Mouse (Mus musculus): Measurements from ENCODE around the gene Zfp651.

The Zfp651 gene

GRCm38 (mm10) chr9:121762248-121762647 lies 3.1 kb downstream of the Zfp651 start:
- no peak for DNase-seq (ENCODE audit: low read depth, low spot score)

GRCm38 (mm10) chr9:121762761-121763160 lies 3.6 kb downstream of the Zfp651 start:
- DNase-seq (ENCODE audit: low read depth, low spot score): no peak

DNA sequence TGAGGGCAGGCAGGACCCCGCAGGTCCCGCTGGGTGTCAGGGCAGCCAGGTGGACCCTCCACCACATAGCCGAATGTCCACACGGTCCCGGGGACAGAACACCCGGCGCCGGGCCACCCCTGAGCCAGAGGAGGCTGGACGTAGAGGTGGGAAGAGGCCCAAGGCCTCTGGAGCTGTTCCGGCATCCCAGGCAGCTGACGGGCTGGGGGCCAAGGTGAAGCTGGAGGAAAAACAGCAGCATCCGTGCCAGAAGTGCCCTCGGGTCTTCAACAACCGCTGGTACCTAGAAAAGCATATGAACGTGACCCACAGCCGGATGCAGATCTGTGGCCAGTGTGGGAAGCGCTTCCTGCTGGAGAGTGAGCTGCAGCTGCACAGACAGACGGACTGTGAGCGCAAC lies 4.6 kb downstream of the Zfp651 start:
- DNase-seq (ENCODE audit: low read depth, low spot score): no peak

DNA sequence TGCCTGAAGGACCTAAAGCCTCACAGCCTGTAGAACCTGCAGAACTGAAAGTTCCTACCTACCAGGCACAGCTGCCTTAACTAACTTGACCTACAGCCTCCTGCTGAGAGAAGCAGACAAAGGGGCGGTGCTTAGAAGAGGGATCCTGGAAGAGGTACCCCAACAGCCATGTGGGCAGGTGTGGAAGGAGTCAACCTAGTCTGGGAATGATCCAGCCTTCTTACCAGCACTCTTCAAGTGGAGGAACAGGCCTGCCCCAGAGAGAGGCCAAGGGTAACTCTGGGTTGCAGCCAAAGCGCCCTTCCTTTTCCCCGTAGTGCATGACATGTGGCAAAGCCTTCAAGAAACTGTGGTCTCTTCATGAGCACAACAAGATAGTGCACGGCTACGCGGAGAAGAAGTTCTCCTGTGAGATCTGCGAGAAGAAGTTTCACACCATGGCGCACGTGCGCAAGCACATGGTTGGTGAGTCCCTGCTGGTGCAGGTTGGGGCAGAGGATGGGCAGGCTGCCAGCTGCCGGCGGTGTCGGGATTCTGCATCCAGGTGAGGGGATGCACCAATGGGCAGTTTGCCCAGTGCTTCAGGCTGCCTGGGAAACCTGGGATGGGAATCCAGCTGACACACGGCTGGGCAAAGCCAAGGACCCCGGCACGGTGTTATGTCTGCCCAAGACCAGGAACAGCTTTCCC lies 6.2 kb downstream of the Zfp651 start:
- DNase-seq (ENCODE audit: low read depth, low spot score): no peak

GRCm38 (mm10) chr9:121772412-121772811 lies 13.3 kb downstream of the Zfp651 start:
- DNase-seq (ENCODE audit: low read depth, low spot score): no peak

DNA sequence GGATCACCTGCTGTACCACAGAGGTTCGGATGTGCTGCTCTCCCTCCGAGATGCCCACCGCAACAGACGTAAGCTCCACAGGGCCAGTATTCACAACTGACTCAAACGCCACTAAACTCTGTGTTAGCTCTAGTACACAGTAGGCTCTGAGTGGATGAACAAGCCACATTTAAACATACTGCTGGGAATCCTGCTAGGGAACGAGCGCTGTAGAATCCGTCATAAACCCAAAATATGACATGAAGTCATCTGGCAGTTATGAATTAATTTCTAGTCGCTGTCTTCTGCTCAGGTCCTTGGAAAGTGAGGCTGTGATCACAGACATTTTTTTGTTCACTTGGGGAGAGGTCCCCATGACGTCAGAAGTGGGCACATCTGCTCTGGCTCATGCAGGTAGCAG lies 16.8 kb downstream of the Zfp651 start:
- DNase-seq (ENCODE audit: low read depth, low spot score): no peak

GRCm38 (mm10) chr9:121776511-121776910 lies 17.4 kb downstream of the Zfp651 start:
- no peak for DNase-seq (ENCODE audit: low read depth, low spot score)

GRCm38 (mm10) chr9:121777484-121778065 lies 18.4 kb downstream of the Zfp651 start, which contains the start of gene Klhl40:
TSS of gene Klhl40 (plus strand) at chr9:121777607.
- DNase-seq (ENCODE audit: low read depth, low spot score): no peak

- no peak for DNase-seq (ENCODE audit: low read depth, low spot score)
Measured at GRCm38 (mm10) chr9:121778066-121778624, 19.0 kb downstream of the Zfp651 start.

DNA sequence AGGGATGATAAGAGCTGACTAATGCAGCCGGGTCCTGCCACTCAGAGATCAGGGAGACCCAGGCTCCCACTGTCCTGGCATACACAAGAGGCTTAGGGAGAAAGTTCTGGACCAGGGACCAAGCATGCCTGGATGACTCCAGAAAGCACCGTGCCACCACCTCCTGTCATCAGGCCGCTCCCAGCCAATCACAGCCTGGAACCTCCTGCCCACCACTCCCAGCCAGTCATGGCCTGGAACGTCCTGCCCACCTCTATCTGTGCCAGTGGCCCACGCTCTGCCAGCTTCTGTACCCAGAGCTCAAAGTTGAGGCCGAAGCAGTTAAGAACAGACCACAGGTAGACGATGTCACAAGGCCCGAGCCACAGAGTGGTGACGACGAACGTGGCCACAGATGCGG lies 25.7 kb downstream of the Zfp651 start:
- DNase-seq (ENCODE audit: low read depth, low spot score): no peak

DNA sequence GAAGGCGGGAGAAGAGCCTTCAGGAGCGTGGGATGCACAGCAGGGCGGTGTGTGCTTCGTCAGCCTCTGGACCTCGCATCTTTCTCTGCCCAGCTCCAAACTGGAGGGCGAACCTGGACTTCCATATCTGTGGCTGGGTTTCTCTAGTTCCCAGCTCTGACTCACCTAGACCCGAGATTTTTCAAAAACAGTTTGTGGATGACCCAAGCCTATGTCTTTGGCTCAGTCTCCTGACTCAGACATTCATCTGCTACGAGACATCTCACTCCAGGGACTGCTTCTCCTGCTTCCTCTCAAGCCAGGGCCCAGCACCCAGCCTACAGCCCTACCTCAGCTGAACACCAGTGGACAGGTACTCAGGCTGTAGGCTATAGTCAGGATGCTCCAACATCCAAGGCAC lies 26.1 kb downstream of the Zfp651 start:
- no peak for DNase-seq (ENCODE audit: low read depth, low spot score)

GRCm38 (mm10) chr9:121786359-121786758 lies 27.2 kb downstream of the Zfp651 start:
- no peak for DNase-seq (ENCODE audit: low read depth, low spot score)

- peak; percentile 46 for DNase-seq (ENCODE audit: low read depth, low spot score)
Measured at GRCm38 (mm10) chr9:121791206-121791605, 32.1 kb downstream of the Zfp651 start.

- no peak for DNase-seq (ENCODE audit: low read depth, low spot score)
Measured at GRCm38 (mm10) chr9:121791757-121792521, 32.8 kb downstream of the Zfp651 start, which contains the start of gene Hhatl. TSS of gene Hhatl (minus strand) at chr9:121792507.

- no peak for DNase-seq (ENCODE audit: low read depth, low spot score)
Measured at GRCm38 (mm10) chr9:121794972-121795539, 35.9 kb downstream of the Zfp651 start.

DNA sequence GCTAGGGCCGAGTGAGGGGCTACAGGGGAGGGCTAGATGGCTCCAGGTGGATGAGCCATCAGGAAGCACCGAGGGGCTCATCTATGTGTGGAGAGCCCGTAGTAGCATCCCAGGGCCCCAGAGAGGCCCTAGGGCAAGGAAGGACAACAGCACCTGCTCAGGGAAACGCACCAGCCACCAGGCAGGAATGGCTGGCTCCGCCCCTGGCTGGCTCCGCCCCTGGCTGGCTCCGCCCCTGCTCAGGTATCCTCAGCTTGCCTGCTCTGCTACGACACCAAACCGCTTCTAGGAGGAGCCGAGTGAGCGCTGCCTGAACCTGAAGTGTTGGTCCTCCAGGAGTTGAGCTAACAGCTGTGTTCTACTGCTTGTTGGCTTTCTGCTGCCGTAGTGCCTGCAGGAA lies 38.6 kb downstream of the Zfp651 start:
- no peak for DNase-seq (ENCODE audit: low read depth, low spot score)

DNA sequence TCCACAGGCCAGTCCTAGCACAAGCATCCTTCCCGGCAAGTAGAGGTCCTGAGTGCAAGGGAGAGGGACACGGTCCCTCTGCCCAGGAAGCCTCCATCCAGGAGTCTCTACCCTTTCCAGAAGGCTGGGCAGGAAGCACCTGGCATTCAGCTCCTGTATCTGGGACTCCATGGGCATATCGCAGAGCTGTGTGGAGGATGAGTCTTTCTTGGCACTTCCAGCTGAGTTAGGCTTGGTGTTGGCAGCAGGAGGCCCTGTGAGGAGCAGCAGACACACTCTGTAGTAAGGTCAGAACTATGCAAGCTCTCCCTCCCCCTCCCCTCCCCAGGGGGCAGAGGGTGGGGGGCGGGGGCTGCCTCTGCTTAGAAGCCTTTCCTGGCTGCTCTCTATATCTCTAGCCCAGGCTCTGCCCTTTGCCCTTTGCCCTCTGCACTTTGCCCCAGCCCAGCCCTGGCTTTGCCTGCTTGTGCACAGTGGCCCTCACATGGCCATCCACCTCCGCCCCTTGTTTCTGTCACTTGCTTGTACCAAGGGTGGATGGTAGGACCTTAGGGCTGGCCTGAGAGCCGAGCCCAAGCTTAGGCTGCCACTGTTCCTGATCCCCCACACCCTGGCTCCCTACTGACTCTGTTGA lies 39.9 kb downstream of the Zfp651 start:
- no peak for DNase-seq (ENCODE audit: low read depth, low spot score)

DNA sequence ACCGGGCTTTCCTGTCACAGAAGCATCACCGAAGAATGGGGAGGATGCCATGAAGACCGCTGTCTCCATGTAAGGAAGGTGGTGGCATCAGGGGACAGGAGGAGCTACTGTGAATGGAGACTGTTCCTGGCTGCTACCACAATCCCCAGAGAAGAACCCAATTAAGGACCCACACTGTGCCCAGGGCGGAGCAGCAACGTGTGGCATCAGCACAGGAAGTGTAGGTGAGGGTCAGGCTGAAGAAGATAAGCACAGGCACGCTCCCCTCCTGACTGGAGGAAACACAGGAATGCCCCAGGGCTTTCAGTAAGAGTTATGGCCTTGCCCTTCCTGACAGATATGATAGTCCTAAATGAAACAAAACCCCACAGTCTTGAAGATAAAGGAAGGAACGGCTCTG lies 43.6 kb downstream of the Zfp651 start:
- DNase-seq (ENCODE audit: low read depth, low spot score): no peak

GRCm38 (mm10) chr9:121807546-121807945 lies 48.4 kb downstream of the Zfp651 start:
- DNase-seq (ENCODE audit: low read depth, low spot score): no peak

DNA sequence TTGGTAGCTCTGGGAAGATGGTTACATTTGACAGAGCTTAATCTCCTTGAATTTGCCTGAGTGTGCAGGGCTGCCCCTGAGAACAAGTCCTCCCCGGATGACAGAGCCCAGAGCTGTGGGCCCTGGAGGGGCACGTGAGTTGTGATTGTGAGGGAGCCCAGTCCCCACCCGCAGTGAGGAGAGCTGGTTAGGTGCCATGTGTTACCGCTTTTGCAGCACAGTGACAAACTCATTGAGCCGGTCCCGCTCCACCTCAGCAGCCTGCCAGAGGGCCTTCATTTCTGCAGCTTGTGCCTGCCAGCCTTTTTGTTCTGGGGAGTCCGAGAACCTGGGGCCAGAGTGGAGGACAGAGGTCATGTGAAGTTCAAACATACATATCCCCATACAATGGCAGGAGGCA lies 48.8 kb downstream of the Zfp651 start:
- no peak for DNase-seq (ENCODE audit: low read depth, low spot score)

GRCm38 (mm10) chr9:121808511-121808910 lies 49.4 kb downstream of the Zfp651 start:
- DNase-seq (ENCODE audit: low read depth, low spot score): no peak
